Mouse (Mus musculus): ENCODE results near the gene Mdc1. TPM values are rescaled to one million over a fixed set of nuclear protein-coding genes. Genes with fewer than 3 reads are reported as not detected.
A peak's percentile ranks its signal among the peaks of the same experiment; 100 is the strongest.

The Mdc1 gene
- polyA plus RNA-seq, 1 experiment from 2014 or later, result 18.3 TPM

DNA sequence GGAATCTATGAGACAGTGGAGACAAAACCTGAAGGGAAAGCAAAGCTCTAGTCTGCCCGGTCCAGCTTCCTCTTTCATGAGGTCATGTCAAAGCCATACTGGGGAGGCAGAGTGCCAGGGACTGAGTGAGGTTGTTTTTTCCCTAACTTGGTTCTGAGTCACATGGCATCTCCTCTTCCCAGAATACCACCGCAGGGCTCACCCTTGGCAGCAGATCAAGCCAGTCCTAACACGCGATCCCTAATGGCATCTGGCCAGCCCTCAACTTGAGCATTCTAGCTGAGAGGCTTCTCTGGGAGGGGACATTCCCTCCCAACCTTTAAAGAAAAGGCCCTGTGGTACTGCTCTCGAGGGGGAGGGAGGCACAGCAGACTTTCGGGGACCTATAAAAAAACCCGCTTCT, 28.1 kb upstream of the Mdc1 start:
- WGBS, result 81% methylated on average over 7 of the region's 7 CpGs
- Histone ChIP-seq H3K27ac (no peak overlapping the region), H3K36me3 (no peaks in the 10 kb centered on the region)

DNA sequence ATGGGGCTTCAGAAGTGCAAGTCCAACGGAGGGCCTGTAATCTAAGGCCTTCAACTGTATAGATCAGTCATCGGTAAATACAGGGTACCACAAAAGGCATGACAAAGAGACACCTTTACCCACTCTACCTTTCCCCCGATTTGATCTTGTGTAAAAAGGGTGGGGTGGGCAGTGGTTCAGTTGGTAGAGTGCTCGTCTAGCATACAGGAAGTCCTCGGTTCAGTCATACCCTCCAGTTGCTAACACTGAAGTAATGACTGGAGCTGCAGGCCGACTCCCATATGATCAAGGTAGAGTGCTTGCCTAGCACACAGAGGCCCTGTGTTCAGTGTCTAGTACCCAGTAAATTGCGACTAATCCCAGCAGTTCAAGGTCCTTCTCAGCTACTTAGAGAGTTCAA, 27.7 kb upstream of the Mdc1 start:
- Histone ChIP-seq H3K27me3 (ENCODE audit: insufficient read depth, poor library complexity, severe bottlenecking) (0 out of 2 replicates have a peak, but pooled peaks cover 14% of the 10 kb centered on the region), H3K4me1 (replicated peaks) (peaks cover 11% of the 10 kb centered on the region), H3K27ac (no peak overlapping the region), H3K4me3 (no peak overlapping the region), H3K36me3 (no peaks in the 10 kb centered on the region), H3K9me3 (no peaks in the 10 kb centered on the region)
- no peak for DNase-seq (ENCODE audit: low spot score)
- 91% methylated on average over 7 of the region's 7 CpGs for WGBS

More for the DNA sequence above, 28.1 kb upstream of the Mdc1 start:
- Histone ChIP-seq H3K4me1 (replicated peaks) (peaks cover 11% of the 10 kb centered on the region), H3K9me3 (no peaks in the 10 kb centered on the region), H3K4me3 (no peak overlapping the region), H3K27me3 (ENCODE audit: insufficient read depth, poor library complexity, severe bottlenecking) (0 out of 2 replicates have a peak, but pooled peaks cover 14% of the 10 kb centered on the region)
- DNase-seq (ENCODE audit: low spot score), result no peak

DNA sequence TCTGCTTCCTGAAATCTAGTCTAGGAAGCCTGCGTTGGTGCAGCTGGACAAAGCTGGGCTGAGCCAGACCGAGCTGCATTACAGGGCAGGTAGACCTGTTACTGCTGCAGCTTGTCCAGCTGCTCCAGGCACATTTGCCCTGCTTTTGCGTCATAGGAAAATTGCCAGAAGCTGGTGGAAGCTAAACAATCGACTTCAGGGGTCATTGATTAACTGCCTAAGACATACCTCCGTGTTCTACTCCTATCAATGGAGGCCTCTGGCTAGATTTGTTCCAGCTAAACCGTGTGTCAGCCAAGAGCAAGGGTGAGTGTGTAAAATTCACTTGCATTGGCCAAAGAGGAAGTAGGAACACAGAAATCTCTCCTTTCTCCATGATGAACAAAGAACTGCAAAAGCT, 26.6 kb upstream of the Mdc1 start:
- no peak overlapping the region for H3K27ac ChIP-seq
- DNase-seq (ENCODE audit: low spot score), result no peak
- H3K36me3 ChIP-seq, result no peaks in the 10 kb centered on the region
- H3K4me3 ChIP-seq, result no peak overlapping the region
- 71% methylated on average over 6 of the region's 6 CpGs for WGBS
- H3K27me3 ChIP-seq (ENCODE audit: insufficient read depth, poor library complexity, severe bottlenecking), result peaks cover 21% of the 10 kb centered on the region; the same call in 1 of the 2 replicates
- no peaks in the 10 kb centered on the region for H3K9me3 ChIP-seq
- peaks cover 11% of the 10 kb centered on the region for H3K4me1 ChIP-seq (replicated peaks)

DNA sequence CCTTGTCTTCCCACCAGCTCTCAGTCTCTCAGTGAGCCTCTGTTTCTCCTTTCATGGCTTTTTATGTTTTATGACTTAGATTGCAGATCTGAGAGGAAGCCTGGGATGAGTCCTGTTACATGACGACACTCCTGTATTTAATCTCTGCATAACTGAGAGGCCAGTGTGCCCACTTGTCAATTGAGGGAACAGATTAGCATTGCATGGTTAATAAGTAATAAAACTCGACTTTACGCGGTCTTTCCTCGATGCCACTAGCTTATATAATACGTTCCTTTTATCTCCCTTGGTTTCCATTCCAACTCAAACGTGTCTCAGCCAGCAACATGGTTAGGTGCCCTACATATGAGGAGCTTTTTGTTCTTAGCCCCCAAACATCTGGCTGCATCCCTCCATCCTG, 25.5 kb upstream of the Mdc1 start:
- H3K4me3 ChIP-seq, result no peak overlapping the region
- no peak overlapping the region for H3K27ac ChIP-seq
- WGBS, result 74% methylated on average over 7 of the region's 7 CpGs
- H3K4me1 ChIP-seq (replicated peaks), result peaks cover 16% of the 10 kb centered on the region
- no peaks in the 10 kb centered on the region for H3K9me3 ChIP-seq
- DNase-seq (ENCODE audit: low spot score), result no peak
- no peaks in the 10 kb centered on the region for H3K36me3 ChIP-seq
- H3K27me3 ChIP-seq (ENCODE audit: insufficient read depth, poor library complexity, severe bottlenecking), result peaks cover 32% of the 10 kb centered on the region; the same call in 1 of the 2 replicates

DNA sequence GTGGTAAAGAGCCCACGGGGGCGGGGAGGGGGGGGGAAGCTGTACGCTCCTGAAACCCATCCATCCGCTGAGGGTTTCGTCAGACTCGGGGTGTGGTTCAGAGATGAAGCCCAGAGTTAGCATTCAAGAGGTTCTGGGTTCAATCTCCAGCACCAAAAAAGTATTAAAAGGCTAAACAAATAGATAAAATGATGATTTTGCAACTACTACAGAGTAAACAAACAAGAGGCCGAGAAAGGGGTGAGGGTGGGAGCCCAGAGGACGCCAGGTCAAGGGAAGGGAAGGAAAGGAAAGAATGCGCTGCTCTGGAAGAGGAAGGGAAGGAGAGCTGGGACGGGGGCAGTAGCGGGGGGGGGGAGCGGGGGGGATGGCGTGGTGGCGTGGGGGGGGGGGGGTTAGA, 24.6 kb upstream of the Mdc1 start:
- H3K9me3 ChIP-seq, result no peaks in the 10 kb centered on the region
- 27% methylated on average over 14 of the region's 14 CpGs for WGBS
- no peak for DNase-seq (ENCODE audit: low spot score)
- H3K4me3 ChIP-seq, result 0 out of 2 replicates have a peak overlapping the region, but pooled peaks have one; percentile 6
- H3K36me3 ChIP-seq, result no peaks in the 10 kb centered on the region
- H3K4me1 ChIP-seq (replicated peaks), result peaks cover 24% of the 10 kb centered on the region
- 0 out of 2 replicates have a peak overlapping the region, but pooled peaks have one; percentile 50 for H3K27ac ChIP-seq
- H3K27me3 ChIP-seq (ENCODE audit: insufficient read depth, poor library complexity, severe bottlenecking), result peaks cover 41% of the 10 kb centered on the region; the same call in 1 of the 2 replicates

DNA sequence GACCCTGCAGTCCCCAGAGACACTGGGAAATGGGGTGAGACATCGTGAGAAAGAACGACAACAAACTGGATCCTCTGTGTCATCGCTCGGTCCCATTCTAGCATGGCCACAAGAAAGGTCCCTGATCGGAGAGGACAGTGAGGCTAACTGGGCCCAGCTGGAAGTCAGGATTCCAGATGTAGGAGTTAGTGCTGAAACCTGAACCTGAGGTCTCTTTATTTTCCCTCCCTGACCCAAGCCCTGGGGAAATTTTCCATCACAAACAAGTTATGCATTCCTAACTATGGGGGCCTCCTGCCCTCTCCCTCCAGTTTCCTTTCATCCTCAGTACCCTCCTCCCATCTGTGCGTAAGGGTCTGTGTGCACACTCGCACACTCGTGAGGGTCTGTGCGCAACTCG, 24.1 kb upstream of the Mdc1 start:
- peak; percentile 32 for DNase-seq (ENCODE audit: low spot score)
- 46% methylated on average over 10 of the region's 10 CpGs for WGBS

DNA sequence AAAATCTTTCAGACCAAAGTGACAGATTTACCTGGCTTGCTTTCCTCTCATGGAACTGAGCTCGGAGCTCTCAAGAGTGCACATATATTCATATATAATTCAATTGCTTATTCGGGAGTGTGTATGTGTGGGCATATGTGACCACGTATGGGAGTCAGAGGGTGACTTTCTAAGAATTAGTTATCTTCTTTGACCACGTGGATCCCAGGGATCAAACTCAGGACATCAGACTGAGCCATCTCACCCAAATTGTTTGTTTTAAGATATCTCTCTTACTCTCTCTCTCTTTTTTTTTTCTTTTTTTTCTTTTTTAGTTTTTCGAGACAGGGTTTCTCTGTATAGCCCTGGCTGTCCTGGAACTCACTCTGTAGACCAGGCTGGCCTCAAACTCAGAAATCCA, 21.2 kb upstream of the Mdc1 start:
- Histone ChIP-seq H3K27ac (no peak overlapping the region), H3K4me3 (no peak overlapping the region), H3K27me3 (ENCODE audit: insufficient read depth, poor library complexity, severe bottlenecking) (peaks cover 47% of the 10 kb centered on the region; the same call in 1 of the 2 replicates), H3K4me1 (replicated peaks) (peaks cover 49% of the 10 kb centered on the region), H3K9me3 (no peaks in the 10 kb centered on the region), H3K36me3 (peaks cover 6% of the 10 kb centered on the region; the same call in 1 of the 2 replicates)
- WGBS, result 80% methylated on average over 5 of the region's 5 CpGs
- DNase-seq (ENCODE audit: low spot score), result no peak

More for the DNA sequence above, 24.1 kb upstream of the Mdc1 start:
- 0 out of 2 replicates have a peak overlapping the region, but pooled peaks have one; percentile 50 for H3K27ac ChIP-seq
- peaks cover 30% of the 10 kb centered on the region for H3K4me1 ChIP-seq (replicated peaks)
- no peaks in the 10 kb centered on the region for H3K36me3 ChIP-seq
- H3K27me3 ChIP-seq (ENCODE audit: insufficient read depth, poor library complexity, severe bottlenecking), result peaks cover 46% of the 10 kb centered on the region; the same call in 1 of the 2 replicates
- H3K9me3 ChIP-seq, result no peaks in the 10 kb centered on the region
- 0 out of 2 replicates have a peak overlapping the region, but pooled peaks have one; percentile 6 for H3K4me3 ChIP-seq

DNA sequence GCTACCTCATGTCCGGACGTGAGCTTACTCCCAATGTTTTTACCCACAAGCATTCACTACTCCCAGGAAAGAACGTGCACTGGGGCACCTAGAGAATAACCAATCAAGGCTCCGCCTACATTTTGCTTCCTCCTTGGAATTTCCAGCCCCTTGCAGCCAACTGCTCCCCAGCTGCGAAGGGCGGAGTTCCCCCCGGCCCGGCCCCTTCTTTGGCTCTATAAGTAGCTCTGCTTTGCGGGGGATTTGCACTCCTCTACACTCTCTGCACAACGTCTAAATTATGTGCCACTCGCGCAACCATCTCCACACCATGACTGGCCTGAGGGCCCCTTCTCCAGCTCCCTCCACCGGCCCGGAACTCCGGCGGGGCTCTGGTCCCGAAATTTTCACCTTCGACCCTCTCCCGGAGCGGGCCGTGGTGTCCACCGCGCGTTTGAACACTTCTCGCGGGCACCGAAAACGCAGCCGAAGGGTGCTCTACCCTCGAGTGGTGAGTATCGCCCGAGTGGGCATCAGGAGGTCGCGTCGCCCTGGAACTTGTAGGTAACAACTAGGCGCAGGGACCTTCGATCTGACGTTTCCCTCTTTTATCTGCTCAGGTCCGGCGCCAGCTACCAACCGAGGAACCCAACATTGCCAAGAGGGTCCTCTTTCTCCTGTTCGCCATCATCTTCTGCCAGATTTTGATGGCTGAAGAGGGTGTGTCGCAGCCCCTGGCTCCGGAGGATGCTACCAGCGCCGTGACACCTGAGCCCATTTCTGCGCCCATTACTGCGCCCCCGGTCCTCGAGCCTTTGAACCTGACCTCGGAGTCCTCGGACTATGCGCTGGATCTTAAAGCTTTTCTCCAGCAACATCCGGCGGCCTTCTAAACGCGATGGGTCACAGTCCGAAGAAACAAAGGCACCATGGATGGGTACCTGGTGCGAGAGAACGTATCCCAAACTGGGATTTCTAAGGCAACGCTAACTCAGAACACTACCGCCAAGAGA, 19.6 kb upstream of the Mdc1 start, which contains the start of gene Ier3:
Ier3 (plus strand) TSS at position 246 of the 992 bp plus-strand sequence.
- peak within 1 kb of the TSS; percentile 77 for H3K4me3 ChIP-seq
- DNase-seq (ENCODE audit: low spot score), result peak; percentile 76
- peak within 1 kb of the TSS; percentile 95 for H3K27ac ChIP-seq
- peaks cover 45% of the 10 kb centered on the region for H3K4me1 ChIP-seq (replicated peaks)
- H3K36me3 ChIP-seq, result peaks cover 22% of the 10 kb centered on the region
- H3K9me3 ChIP-seq, result no peaks in the 10 kb centered on the region
- WGBS, result under 1% methylated on average over 62 of the region's 62 CpGs
- peaks cover 36% of the 10 kb centered on the region; the same call in 1 of the 2 replicates for H3K27me3 ChIP-seq (ENCODE audit: insufficient read depth, poor library complexity, severe bottlenecking)

DNA sequence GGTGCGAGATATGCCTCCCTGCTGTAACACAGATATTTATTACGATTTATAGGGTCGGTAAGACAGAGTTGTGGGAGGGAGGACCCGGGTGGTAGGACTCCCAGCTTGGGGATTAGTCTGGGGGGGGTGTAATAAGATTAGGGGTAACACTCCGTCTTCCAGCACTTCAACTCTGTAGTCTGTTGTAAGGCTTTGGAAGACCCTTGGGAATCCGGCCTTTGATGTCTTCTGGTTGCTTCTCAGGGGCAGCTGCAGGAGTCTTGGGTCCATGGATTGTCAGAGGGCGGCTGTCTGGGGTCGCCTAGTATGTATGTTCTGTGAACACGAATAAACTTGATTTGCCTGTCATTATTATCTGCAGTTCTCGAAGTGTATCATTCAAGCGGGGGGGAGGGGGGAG, 18.8 kb upstream of the Mdc1 start:
- peaks cover 38% of the 10 kb centered on the region for H3K4me1 ChIP-seq (replicated peaks)
- peaks cover 33% of the 10 kb centered on the region; the same call in 1 of the 2 replicates for H3K27me3 ChIP-seq (ENCODE audit: insufficient read depth, poor library complexity, severe bottlenecking)
- H3K36me3 ChIP-seq, result peaks cover 30% of the 10 kb centered on the region
- 3% methylated on average over 11 of the region's 11 CpGs for WGBS
- H3K9me3 ChIP-seq, result no peaks in the 10 kb centered on the region
- DNase-seq (ENCODE audit: low spot score), result no peak
- peak overlapping the region; percentile 77 for H3K4me3 ChIP-seq
- peak overlapping the region; percentile 95 for H3K27ac ChIP-seq

DNA sequence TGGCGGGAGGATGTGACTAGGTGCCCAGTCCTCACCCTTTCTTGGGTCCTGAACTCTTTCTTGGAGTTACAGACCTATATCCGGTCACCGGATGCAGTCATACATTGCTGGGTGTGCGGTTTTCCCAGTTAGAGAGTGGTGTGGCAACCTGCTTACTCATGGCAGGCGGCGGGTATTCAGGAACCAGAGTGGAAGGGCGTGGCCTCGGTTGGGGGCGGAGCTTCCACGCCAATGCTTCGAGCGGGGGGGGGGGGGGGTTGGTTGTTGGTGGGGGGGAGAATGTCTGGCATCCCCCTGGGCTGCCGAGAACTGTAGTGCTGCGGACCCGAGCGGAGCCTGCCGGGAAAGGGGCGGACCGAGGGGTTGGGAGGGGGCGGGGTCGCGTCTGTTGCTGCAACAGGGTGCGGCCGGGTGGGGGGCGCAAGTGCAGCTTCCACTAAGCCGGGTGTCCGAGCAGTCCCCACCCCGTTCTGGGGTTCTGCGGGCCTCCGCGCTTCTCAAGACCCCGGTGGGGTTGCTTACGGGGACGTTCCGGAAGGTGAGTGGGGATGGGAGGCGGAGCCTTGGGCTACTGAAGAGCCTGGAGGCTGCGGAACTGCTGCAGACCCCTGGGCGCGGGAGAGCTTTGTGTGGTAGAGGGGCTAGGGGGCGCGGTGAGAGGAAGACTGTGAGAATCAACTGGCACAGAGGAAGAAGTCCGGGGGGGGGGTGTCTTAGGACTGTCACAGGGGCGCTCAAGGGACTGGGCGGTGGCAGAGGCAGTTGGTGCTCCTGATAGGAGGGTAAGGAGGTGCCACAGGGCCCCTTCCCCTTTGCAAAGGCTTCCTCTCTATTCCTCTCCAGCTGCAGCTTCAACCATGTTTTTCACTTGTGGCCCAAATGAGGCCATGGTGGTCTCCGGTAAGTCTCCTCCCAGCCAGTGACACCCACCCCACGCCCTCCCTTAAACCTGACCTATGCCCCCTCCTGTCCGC, 18.1 kb upstream of the Mdc1 start, which contains the start of gene Flot1:
Flot1 (plus strand) TSS at position 267 of the 974 bp plus-strand sequence.
- peak within 1 kb of the TSS; percentile 77 for H3K4me3 ChIP-seq
- H3K9me3 ChIP-seq, result no peaks in the 10 kb centered on the region
- H3K4me1 ChIP-seq (replicated peaks), result peaks cover 38% of the 10 kb centered on the region
- WGBS, result under 1% methylated on average over 47 of the region's 47 CpGs
- peak within 1 kb of the TSS; percentile 95 for H3K27ac ChIP-seq
- peaks cover 37% of the 10 kb centered on the region for H3K36me3 ChIP-seq
- H3K27me3 ChIP-seq (ENCODE audit: insufficient read depth, poor library complexity, severe bottlenecking), result peaks cover 33% of the 10 kb centered on the region; the same call in 1 of the 2 replicates
- DNase-seq (ENCODE audit: low spot score), result peak; percentile 90

DNA sequence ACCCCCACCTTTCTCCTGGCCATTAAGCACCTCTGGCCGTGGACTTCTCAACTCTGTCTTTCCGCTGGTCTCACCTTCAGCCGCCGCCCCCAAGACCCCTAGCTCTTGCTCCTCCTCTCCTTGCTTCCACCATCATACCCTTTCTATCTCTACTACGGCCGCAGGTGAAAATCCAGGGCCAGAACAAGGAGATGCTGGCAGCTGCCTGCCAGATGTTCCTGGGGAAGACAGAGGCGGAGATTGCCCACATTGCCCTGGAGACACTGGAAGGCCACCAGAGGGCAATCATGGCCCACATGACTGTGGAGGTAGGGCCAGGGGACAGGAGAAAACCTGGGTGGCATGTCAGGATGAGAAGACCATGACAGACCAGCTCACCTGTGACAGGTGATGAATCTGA, 16.9 kb upstream of the Mdc1 start:
- Histone ChIP-seq H3K27me3 (ENCODE audit: insufficient read depth, poor library complexity, severe bottlenecking) (peaks cover 29% of the 10 kb centered on the region; the same call in 1 of the 2 replicates), H3K4me1 (replicated peaks) (peaks cover 38% of the 10 kb centered on the region), H3K27ac (no peak overlapping the region), H3K4me3 (peak overlapping the region; percentile 77; the same call in 1 of the 2 replicates), H3K36me3 (peaks cover 42% of the 10 kb centered on the region), H3K9me3 (no peaks in the 10 kb centered on the region)
- 58% methylated on average over 7 of the region's 7 CpGs for WGBS
- DNase-seq (ENCODE audit: low spot score), result peak; percentile 37
